Mouse (Mus musculus) bone marrow, adult 2 months (tissue): ENCODE results near the gene Txndc11.
"Not testable (repeated sequence)": the region's sequence is repeated elsewhere in the genome, so short reads cannot be mapped to it uniquely, and the experiment has no call there.

Experiments
- CTCF ChIP-seq: fragments of 200-500 bp; IDR thresholded peaks from 2 replicates; pipeline ENCODE4 v1.5.1; 2011; ENCODE audit warnings: low read length, control low read depth; ENCODE audit not compliant: control insufficient read depth, insufficient read depth
- POLR2A ChIP-seq: fragments of 200-500 bp; IDR thresholded peaks from 2 replicates; pipeline ENCODE4 v1.6.1; 2011; ENCODE audit warnings: low read depth, mild to moderate bottlenecking, control low read depth, low read length, borderline replicate concordance; ENCODE audit not compliant: control insufficient read depth

DNA sequence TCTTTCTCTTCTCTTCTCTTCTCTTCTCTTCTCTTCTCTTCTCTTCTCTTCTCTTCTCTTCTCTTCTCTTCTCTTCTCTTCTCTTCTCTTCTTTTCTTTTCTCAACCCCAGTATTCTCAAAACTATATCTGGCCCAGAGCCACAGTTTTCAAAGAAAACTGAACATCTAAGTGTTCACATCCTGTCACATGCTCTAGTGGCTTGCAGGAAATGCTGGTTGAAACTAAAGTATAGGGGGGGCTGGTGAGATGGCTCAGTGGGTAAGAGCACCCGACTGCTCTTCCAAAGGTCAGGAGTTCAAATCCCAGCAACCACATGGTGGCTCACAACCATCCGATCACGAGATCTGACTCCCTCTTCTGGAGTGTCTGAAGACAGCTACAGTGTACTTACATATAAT, 23.3 kb upstream of the Txndc11 start:
- TF ChIP-seq CTCF, POLR2A: not testable (repeated sequence)
